Mouse (Mus musculus): ENCODE results near the gene Prrxl1.

GRCm38 (mm10) chr14:32682536-32682935, 83.3 kb downstream of the Prrxl1 start:
- TF ChIP-seq CTCF (IDR thresholded peaks at IDR 0.05; ENCODE audit: insufficient read depth, low read length), result no peak
- no peak for TF ChIP-seq POLR2A (IDR thresholded peaks at IDR 0.05; ENCODE audit: borderline replicate concordance, extremely low read depth, low read depth, low read length)

Data from lung, adult 2 months (tissue).